Mouse (Mus musculus) intestine, embryonic 16.5 days (tissue): Measurements from ENCODE around the gene Olfr750. TPM values are rescaled to one million over a fixed set of nuclear protein-coding genes. Genes with fewer than 3 reads are reported as not detected.

Source experiments
- ATAC-seq: fragments of 200-750 bp; cut with Nextera tagmentation; 2 replicates; pipeline ENCODE4 v1.8.0; 2017; ENCODE audit warnings: moderate TSS enrichment, moderate library complexity
- H3K27ac ChIP-seq: fragments of 300-500 bp; sonication (generic); 2 replicates; pipeline ENCODE4 v1.5.1; 2014; ENCODE audit warnings: mild to moderate bottlenecking, low read length
- H3K27me3 ChIP-seq: fragments of 300-500 bp; sonication (generic); replicated peaks from 2 replicates; pipeline ENCODE4 v1.6.1; 2014; ENCODE audit warnings: low read length, control low read depth, mixed read lengths; ENCODE audit not compliant: control insufficient read depth, insufficient read depth
- H3K36me3 ChIP-seq: fragments of 300-500 bp; sonication (generic); 2 replicates; pipeline ENCODE4 v1.6.1; 2014; ENCODE audit warnings: low read length, control low read depth; ENCODE audit not compliant: control insufficient read depth, insufficient read depth
- H3K4me1 ChIP-seq: fragments of 300-500 bp; sonication (generic); 2 replicates; pipeline ENCODE4 v1.6.1; 2014; ENCODE audit warnings: low read length, control low read depth, mixed read lengths; ENCODE audit not compliant: control insufficient read depth, insufficient read depth
- H3K4me2 ChIP-seq: fragments of 300-500 bp; sonication (generic); 2 replicates; pipeline ENCODE4 v1.6.1; 2014; ENCODE audit warnings: low read depth, low read length, control low read depth
- H3K4me3 ChIP-seq: fragments of 300-500 bp; sonication (generic); 2 replicates; pipeline ENCODE4 v1.5.1; 2014; ENCODE audit warnings: mild to moderate bottlenecking, low read length
- H3K9ac ChIP-seq: fragments of 300-500 bp; sonication (generic); 2 replicates; pipeline ENCODE4 v1.6.1; 2014; ENCODE audit warnings: low read depth, low read length
- H3K9me3 ChIP-seq: fragments of 300-500 bp; sonication (generic); 2 replicates; pipeline ENCODE4 v1.6.1; 2016; ENCODE audit warnings: low read length, control low read depth; ENCODE audit not compliant: control insufficient read depth
- WGBS: fragments of 180-500 bp; shearing (Covaris S2); extraction: QIAGEN DNeasy Blood & Tissue Kit; methylation state at CpG from one replicate; pipeline ENCODE4 v1.1.7; 2014; 5-methylcytosine and 5-hydroxymethylcytosine counted together
- polyA plus RNA-seq: library from polyadenylated mRNA; unstranded; fragments of >200 nt; fragmentation: Nextera tagmentation; extraction: Ambion mirVana; gene quantifications from 2 replicates; pipeline ENCODE4 v1.2.1, GENCODE M21; 2015

Olfr750 gene
- polyA plus RNA-seq, 1 experiment from 2014 or later: not detected

- ATAC-seq: peak; percentile 86
- Histone ChIP-seq H3K4me2 (no peak overlapping the region), H3K27me3 (no peaks in the 10 kb centered on the region), H3K9me3 (no peaks in the 10 kb centered on the region), H3K27ac (no peak overlapping the region), H3K4me1 (peaks cover 3% of the 10 kb centered on the region; the same call in 1 of the 2 replicates), H3K4me3 (no peak overlapping the region), H3K36me3 (no peaks in the 10 kb centered on the region), H3K9ac (no peak overlapping the region)
- 61% methylated on average over 2 of the region's 2 CpGs for WGBS
Observed at GRCm38 (mm10) chr14:51081035-51081434, 6.8 kb upstream of the Olfr750 start.

GRCm38 (mm10) chr14:51079180-51079579, 4.9 kb upstream of the Olfr750 start:
- Histone ChIP-seq H3K4me2 (no peak overlapping the region), H3K27me3 (no peaks in the 10 kb centered on the region), H3K4me1 (peaks cover 3% of the 10 kb centered on the region; the same call in 1 of the 2 replicates), H3K9me3 (no peaks in the 10 kb centered on the region), H3K27ac (no peak overlapping the region), H3K36me3 (no peaks in the 10 kb centered on the region), H3K4me3 (no peak overlapping the region), H3K9ac (no peak overlapping the region)
- 85% methylated on average over 1 of the region's 1 CpGs for WGBS
- ATAC-seq: no peak

- Histone ChIP-seq H3K9ac (no peak overlapping the region), H3K4me1 (peaks cover 8% of the 10 kb centered on the region; the same call in 1 of the 2 replicates), H3K27me3 (no peaks in the 10 kb centered on the region), H3K36me3 (no peaks in the 10 kb centered on the region), H3K27ac (no peak overlapping the region), H3K9me3 (no peaks in the 10 kb centered on the region), H3K4me2 (no peak overlapping the region), H3K4me3 (no peak overlapping the region)
- WGBS: 94% methylated on average over 2 of the region's 2 CpGs
- ATAC-seq: no peak
Observed at GRCm38 (mm10) chr14:51069617-51070016, 4.6 kb downstream of the Olfr750 start.

- WGBS: 56% methylated on average over 5 of the region's 5 CpGs
- no peaks in the 10 kb centered on the region for H3K36me3 ChIP-seq
- no peak overlapping the region for H3K27ac ChIP-seq
- no peak overlapping the region for H3K4me3 ChIP-seq
- no peaks in the 10 kb centered on the region for H3K9me3 ChIP-seq
- H3K4me1 ChIP-seq: peaks cover 8% of the 10 kb centered on the region; the same call in 1 of the 2 replicates
- ATAC-seq: no peak
- no peak overlapping the region for H3K4me2 ChIP-seq
- H3K9ac ChIP-seq: no peak overlapping the region
- no peaks in the 10 kb centered on the region for H3K27me3 ChIP-seq
Observed at GRCm38 (mm10) chr14:51068956-51069355, 5.3 kb downstream of the Olfr750 start.

- Histone ChIP-seq H3K36me3 (no peaks in the 10 kb centered on the region), H3K4me2 (no peak overlapping the region), H3K4me3 (no peak overlapping the region), H3K9me3 (no peaks in the 10 kb centered on the region), H3K4me1 (no peaks in the 10 kb centered on the region), H3K27ac (no peak overlapping the region), H3K27me3 (no peaks in the 10 kb centered on the region), H3K9ac (no peak overlapping the region)
- ATAC-seq: no peak
- 92% methylated on average over 5 of the region's 5 CpGs for WGBS
Observed at GRCm38 (mm10) chr14:51060761-51061160, 13.5 kb downstream of the Olfr750 start.

- Histone ChIP-seq H3K9ac (no peak within 1 kb of the TSS), H3K4me1 (0 out of 2 replicates have a peak, but pooled peaks cover 3% of the 10 kb centered on the region), H3K36me3 (no peaks in the 10 kb centered on the region), H3K4me3 (no peak within 1 kb of the TSS), H3K9me3 (no peaks in the 10 kb centered on the region), H3K27ac (no peak within 1 kb of the TSS), H3K27me3 (no peaks in the 10 kb centered on the region), H3K4me2 (no peak within 1 kb of the TSS)
- peak; percentile 88 for ATAC-seq
- WGBS: 45% methylated on average over 9 of the region's 9 CpGs
Observed at GRCm38 (mm10) chr14:51057401-51057831, 16.8 kb downstream of the Olfr750 start, which contains the start of gene Rnase12. Gene Rnase12 (minus strand): TSS chr14:51057661.

- Histone ChIP-seq H3K27me3 (no peaks in the 10 kb centered on the region), H3K36me3 (no peaks in the 10 kb centered on the region), H3K9me3 (no peaks in the 10 kb centered on the region), H3K4me3 (no peak overlapping the region), H3K4me1 (0 out of 2 replicates have a peak, but pooled peaks cover 3% of the 10 kb centered on the region), H3K4me2 (no peak overlapping the region), H3K9ac (no peak overlapping the region), H3K27ac (no peak overlapping the region)
- WGBS: 66% methylated on average over 13 of the region's 13 CpGs
- no peak for ATAC-seq
Observed at GRCm38 (mm10) chr14:51054243-51055237, 19.7 kb downstream of the Olfr750 start.

GRCm38 (mm10) chr14:51053176-51053575, 21.1 kb downstream of the Olfr750 start:
- WGBS: 60% methylated on average over 5 of the region's 5 CpGs
- Histone ChIP-seq H3K36me3 (no peaks in the 10 kb centered on the region), H3K4me3 (no peak overlapping the region), H3K27ac (no peak overlapping the region), H3K27me3 (no peaks in the 10 kb centered on the region), H3K9me3 (no peaks in the 10 kb centered on the region), H3K9ac (no peak overlapping the region), H3K4me2 (no peak overlapping the region), H3K4me1 (0 out of 2 replicates have a peak, but pooled peaks cover 3% of the 10 kb centered on the region)
- no peak for ATAC-seq

GRCm38 (mm10) chr14:51051941-51052340, 22.3 kb downstream of the Olfr750 start:
- WGBS: 60% methylated on average over 5 of the region's 5 CpGs
- no peaks in the 10 kb centered on the region for H3K36me3 ChIP-seq
- H3K9me3 ChIP-seq: no peaks in the 10 kb centered on the region
- H3K4me2 ChIP-seq: no peak overlapping the region
- no peak overlapping the region for H3K4me3 ChIP-seq
- H3K27me3 ChIP-seq: no peaks in the 10 kb centered on the region
- H3K4me1 ChIP-seq: 0 out of 2 replicates have a peak, but pooled peaks cover 3% of the 10 kb centered on the region
- no peak overlapping the region for H3K27ac ChIP-seq
- no peak overlapping the region for H3K9ac ChIP-seq
- ATAC-seq: no peak
